Mouse (Mus musculus): ENCODE data around the gene Zfp260.
"Not testable (repeated sequence)": the region's sequence is repeated elsewhere in the genome, so short reads cannot be mapped to it uniquely, and the experiment has no call there.

Gene Zfp260

DNA sequence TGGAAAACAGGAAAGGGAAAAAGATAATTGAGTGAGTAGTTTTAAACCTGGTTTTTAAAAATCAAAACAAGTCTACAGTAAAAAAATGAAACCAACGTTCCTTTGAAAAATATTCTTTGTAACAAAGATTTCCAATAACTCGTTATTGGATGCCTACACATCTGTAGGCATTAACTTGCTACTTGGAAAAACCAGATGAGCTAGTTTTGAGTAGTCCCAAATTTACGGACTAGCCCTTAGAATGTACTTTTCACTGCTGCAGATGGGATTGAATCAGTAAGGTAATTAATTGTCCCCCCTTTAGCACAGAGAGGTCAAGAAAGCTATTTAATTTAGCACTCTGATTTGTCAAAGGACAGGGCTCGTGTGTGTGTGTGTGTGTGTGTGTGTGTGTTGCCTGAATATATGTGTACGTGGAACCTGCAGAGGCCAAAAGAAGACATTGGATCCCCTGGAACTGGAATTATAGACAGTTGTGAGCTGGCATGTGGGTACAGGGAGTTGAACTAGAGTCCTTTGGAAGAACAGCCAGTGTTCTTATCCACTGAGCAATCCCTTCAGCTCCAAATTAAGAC, 1.1 kb downstream of the Zfp260 start:
- H3K27me3 ChIP-seq (ENCODE audit: insufficient read depth, low read length) = no peaks in the 10 kb centered on the region
- peak overlapping the region; percentile 89 for H3K4me3 ChIP-seq (replicated peaks; ENCODE audit: low read length)
- H3K9me3 ChIP-seq (ENCODE audit: low read length) = no peaks in the 10 kb centered on the region
- H3K4me1 ChIP-seq (replicated peaks; ENCODE audit: low read depth, low read length) = peaks cover 68% of the 10 kb centered on the region
- TF ChIP-seq POU5F1 (IDR thresholded peaks at IDR 0.05; ENCODE audit: borderline replicate concordance, low read length) = no peak
- no peak for TF ChIP-seq NANOG (IDR thresholded peaks at IDR 0.05; ENCODE audit: borderline replicate concordance, low read length)
- no peak for TF ChIP-seq CTCF (conservative IDR thresholded peaks at IDR 0.05; ENCODE audit: low read length)
- H3K36me3 ChIP-seq (ENCODE audit: insufficient read depth, low read length) = peaks cover 9% of the 10 kb centered on the region; the same call in 1 of the 2 replicates

DNA sequence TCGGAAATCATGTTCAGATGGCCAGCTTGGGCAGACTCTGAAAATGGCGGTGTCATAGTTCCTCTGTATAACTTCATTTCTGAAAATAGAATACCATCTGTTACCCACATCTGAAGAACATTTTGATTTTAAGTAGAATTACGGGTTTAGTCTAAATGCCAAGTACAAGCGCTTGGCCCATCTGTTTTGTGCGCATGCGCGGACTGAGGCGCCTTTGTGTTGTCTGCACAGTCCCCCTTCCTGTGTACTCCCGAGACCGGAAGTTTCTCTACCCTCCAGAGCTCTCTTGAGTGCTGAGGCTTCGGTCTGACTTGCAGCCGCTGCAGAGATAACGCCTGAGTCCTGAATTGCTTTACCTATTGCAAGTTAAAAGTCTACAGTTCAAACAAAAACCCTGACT, 4.7 kb downstream of the Zfp260 start:
- no peaks in the 10 kb centered on the region for H3K27me3 ChIP-seq (ENCODE audit: insufficient read depth, low read length)
- TF ChIP-seq POU5F1 (IDR thresholded peaks at IDR 0.05; ENCODE audit: borderline replicate concordance, low read length) (no peak), CTCF (conservative IDR thresholded peaks at IDR 0.05; ENCODE audit: low read length) (no peak), NANOG (IDR thresholded peaks at IDR 0.05; ENCODE audit: borderline replicate concordance, low read length) (no peak)

DNA sequence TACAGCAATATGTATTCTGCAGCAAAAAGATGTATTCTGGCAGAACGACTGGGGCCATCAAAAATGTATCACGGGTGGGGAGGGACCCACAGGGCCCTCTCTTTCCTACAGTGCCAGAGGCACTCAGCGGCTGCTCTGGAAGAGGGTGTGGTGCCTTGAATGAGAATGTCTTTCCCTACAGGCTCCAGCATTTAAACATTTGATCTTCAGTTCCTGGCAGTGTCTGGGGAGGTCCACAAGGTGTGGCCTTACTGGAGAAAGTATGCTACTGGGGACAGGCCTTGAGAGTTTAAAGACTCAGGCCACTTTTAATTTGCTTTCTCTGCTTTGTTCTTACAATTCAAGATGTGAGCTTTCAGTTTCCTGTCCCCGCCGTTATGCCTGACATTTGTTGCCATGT, 21.5 kb downstream of the Zfp260 start:
- no peaks in the 10 kb centered on the region for H3K27me3 ChIP-seq (ENCODE audit: insufficient read depth, low read length)
- no peak for TF ChIP-seq POU5F1 (IDR thresholded peaks at IDR 0.05; ENCODE audit: borderline replicate concordance, low read length)
- no peak for TF ChIP-seq CTCF (conservative IDR thresholded peaks at IDR 0.05; ENCODE audit: low read length)
- no peak for TF ChIP-seq NANOG (IDR thresholded peaks at IDR 0.05; ENCODE audit: borderline replicate concordance, low read length)
- H3K9me3 ChIP-seq (ENCODE audit: low read length) = peaks cover 53% of the 10 kb centered on the region
- no peaks in the 10 kb centered on the region for H3K36me3 ChIP-seq (ENCODE audit: insufficient read depth, low read length)
- peaks cover 6% of the 10 kb centered on the region for H3K4me1 ChIP-seq (replicated peaks; ENCODE audit: low read depth, low read length)
- H3K4me3 ChIP-seq (replicated peaks; ENCODE audit: low read length) = no peak overlapping the region

More for the DNA sequence above, 4.7 kb downstream of the Zfp260 start:
- Histone ChIP-seq H3K4me3 (replicated peaks; ENCODE audit: low read length) (peak overlapping the region; percentile 57), H3K4me1 (replicated peaks; ENCODE audit: low read depth, low read length) (peaks cover 41% of the 10 kb centered on the region), H3K36me3 (ENCODE audit: insufficient read depth, low read length) (peaks cover 36% of the 10 kb centered on the region), H3K9me3 (ENCODE audit: low read length) (no peaks in the 10 kb centered on the region)

DNA sequence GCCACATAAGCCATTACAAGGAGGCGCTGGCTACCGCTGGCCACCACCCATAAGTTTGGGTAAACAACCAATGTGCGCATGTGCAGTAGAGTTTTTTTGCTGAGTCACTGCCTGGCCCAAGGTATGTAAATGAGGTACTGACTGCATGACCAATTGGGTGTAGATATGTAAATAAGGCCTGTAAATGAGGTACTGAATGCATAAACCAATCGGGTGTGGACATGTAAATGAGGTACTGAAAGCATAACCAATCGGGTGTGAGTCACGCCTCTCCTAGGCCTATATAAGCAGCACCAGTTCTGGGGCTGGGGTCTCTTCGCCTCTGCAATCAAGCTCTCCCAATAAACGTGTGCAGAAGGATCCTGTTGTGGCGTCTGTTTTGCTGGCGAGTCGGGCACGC, 23.4 kb downstream of the Zfp260 start:
- not testable (repeated sequence) for H3K27me3 ChIP-seq (ENCODE audit: insufficient read depth, low read length); H3K36me3 ChIP-seq (ENCODE audit: insufficient read depth, low read length); H3K4me3 ChIP-seq (replicated peaks; ENCODE audit: low read length)
- Histone ChIP-seq H3K9me3 (ENCODE audit: low read length) (peaks cover 53% of the 10 kb centered on the region), H3K4me1 (replicated peaks; ENCODE audit: low read depth, low read length) (peaks cover 16% of the 10 kb centered on the region)

DNA sequence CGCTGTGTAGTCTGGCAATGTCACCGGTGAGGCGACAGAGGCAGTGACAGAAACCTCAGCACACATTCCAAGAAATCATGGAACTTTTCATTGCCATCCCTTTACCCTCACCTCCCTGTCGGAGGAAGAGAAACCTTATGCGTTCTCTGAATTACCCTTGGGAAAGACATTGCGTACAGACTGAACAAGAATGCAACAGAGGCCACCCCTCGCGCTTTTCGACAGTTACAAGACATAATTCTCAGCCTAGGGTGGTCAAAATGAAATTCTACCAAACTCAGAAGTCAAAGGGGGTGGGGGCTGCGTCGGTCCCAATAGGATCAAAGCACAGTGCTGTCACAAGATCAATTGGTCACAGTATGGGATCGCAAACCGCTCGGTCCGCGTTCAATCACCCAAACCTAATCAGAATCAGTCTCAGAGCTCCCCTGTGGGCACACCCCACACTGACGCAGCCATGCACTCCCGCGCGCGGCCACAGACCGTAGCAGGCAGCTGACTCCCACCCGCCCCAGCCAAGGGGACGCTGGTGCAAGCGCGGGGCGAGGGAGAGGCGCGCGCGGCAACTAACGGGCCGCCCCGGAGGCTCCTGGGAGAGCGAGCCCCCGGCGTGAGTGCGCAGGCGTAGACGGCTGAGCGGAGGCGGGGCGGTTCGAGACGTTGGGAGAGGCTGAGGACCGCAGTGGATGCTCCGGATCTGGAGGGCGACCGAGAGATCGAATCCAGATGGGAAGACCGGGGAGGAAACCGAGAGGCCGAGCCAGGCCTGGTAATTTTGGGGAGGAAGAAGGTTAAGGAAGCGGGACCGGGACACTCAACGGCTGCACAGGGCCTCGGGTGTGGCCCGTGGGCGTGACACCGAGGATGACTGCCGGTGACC, 27.0 kb downstream of the Zfp260 start, which contains the start of gene Zfp382:
TSS of gene Zfp382 (plus strand) at position 635 of the 880 bp plus-strand sequence.
- Histone ChIP-seq H3K4me3 (replicated peaks; ENCODE audit: low read length) (peak within 1 kb of the TSS; percentile 91), H3K4me1 (replicated peaks; ENCODE audit: low read depth, low read length) (peaks cover 32% of the 10 kb centered on the region), H3K36me3 (ENCODE audit: insufficient read depth, low read length) (no peaks in the 10 kb centered on the region), H3K9me3 (ENCODE audit: low read length) (peaks cover 23% of the 10 kb centered on the region), H3K27me3 (ENCODE audit: insufficient read depth, low read length) (no peaks in the 10 kb centered on the region)
- TF ChIP-seq NANOG (IDR thresholded peaks at IDR 0.05; ENCODE audit: borderline replicate concordance, low read length) (no peak), POU5F1 (IDR thresholded peaks at IDR 0.05; ENCODE audit: borderline replicate concordance, low read length) (no peak), CTCF (conservative IDR thresholded peaks at IDR 0.05; ENCODE audit: low read length) (no peak)

DNA sequence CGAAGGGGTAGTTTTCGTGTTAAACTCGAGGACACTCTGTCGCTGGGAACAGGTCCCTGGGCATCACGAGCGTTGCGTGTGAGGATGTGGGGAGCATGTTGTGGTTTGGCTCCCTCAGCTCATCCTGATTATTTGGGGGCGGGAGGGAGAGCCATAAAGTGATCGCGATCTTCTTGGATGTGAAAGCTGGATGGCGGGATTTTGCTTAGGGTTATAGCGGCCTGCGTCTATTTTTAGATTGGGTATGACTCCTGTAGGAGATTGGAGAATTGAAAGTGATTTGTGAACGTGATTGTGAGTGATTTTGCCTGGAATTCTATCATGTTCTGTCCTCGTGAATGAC, 27.6 kb downstream of the Zfp260 start:
- H3K4me1 ChIP-seq (replicated peaks; ENCODE audit: low read depth, low read length) = peaks cover 37% of the 10 kb centered on the region
- H3K9me3 ChIP-seq (ENCODE audit: low read length) = peaks cover 18% of the 10 kb centered on the region
- no peak for TF ChIP-seq CTCF (conservative IDR thresholded peaks at IDR 0.05; ENCODE audit: low read length)
- no peak for TF ChIP-seq POU5F1 (IDR thresholded peaks at IDR 0.05; ENCODE audit: borderline replicate concordance, low read length)
- TF ChIP-seq NANOG (IDR thresholded peaks at IDR 0.05; ENCODE audit: borderline replicate concordance, low read length) = no peak
- peak overlapping the region; percentile 91 for H3K4me3 ChIP-seq (replicated peaks; ENCODE audit: low read length)
- H3K27me3 ChIP-seq (ENCODE audit: insufficient read depth, low read length) = no peaks in the 10 kb centered on the region
- H3K36me3 ChIP-seq (ENCODE audit: insufficient read depth, low read length) = 0 out of 2 replicates have a peak, but pooled peaks cover 2% of the 10 kb centered on the region

DNA sequence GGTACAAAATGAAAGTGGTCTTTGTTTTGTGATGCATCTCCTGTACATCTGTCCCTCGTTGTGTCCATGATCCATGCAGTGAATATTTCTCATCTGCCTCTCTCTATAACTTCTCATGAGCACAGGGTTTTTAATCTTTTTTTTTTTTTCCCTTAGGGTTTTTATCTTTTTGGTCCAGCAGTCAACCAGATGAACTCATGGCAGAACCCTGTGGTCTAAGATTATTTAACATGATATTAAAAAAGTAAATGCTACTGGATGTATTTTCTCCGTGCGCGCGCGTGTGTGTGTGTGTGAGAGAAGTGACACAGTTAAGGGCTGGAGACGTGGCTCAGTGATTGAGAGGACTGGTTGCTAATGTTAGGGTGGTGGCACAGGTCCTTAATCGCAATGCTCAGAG, 35.3 kb downstream of the Zfp260 start:
- H3K4me3 ChIP-seq (replicated peaks; ENCODE audit: low read length) = no peak overlapping the region
- H3K4me1 ChIP-seq (replicated peaks; ENCODE audit: low read depth, low read length) = peaks cover 43% of the 10 kb centered on the region
- no peaks in the 10 kb centered on the region for H3K27me3 ChIP-seq (ENCODE audit: insufficient read depth, low read length)
- peaks cover 58% of the 10 kb centered on the region for H3K36me3 ChIP-seq (ENCODE audit: insufficient read depth, low read length)
- H3K9me3 ChIP-seq (ENCODE audit: low read length) = no peaks in the 10 kb centered on the region
- TF ChIP-seq CTCF (conservative IDR thresholded peaks at IDR 0.05; ENCODE audit: low read length) (no peak), NANOG (IDR thresholded peaks at IDR 0.05; ENCODE audit: borderline replicate concordance, low read length) (no peak)

DNA sequence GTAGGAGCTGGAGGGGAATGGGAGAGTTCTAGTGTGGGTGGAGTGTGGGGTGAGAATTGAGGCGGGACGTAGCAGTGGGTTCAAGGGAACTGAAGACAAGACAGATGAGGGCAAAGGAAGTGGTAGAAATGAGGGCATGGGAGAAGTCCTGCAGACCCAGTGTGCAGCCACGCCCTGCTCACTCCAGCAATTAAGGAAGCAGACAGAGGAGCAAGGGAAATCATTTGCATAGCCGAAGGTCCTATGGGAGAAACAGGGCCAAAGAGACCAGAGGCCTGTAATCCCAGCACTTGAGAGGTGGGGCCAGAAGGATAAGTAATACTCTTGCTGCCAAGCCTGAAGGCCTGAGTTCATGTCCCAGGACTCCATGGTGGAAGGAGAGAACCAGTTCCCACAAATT, 37.8 kb downstream of the Zfp260 start:
- Histone ChIP-seq H3K4me3 (replicated peaks; ENCODE audit: low read length) (no peak overlapping the region), H3K36me3 (ENCODE audit: insufficient read depth, low read length) (peaks cover 67% of the 10 kb centered on the region), H3K27me3 (ENCODE audit: insufficient read depth, low read length) (no peaks in the 10 kb centered on the region), H3K9me3 (ENCODE audit: low read length) (no peaks in the 10 kb centered on the region), H3K4me1 (replicated peaks; ENCODE audit: low read depth, low read length) (peaks cover 21% of the 10 kb centered on the region)
- TF ChIP-seq NANOG (IDR thresholded peaks at IDR 0.05; ENCODE audit: borderline replicate concordance, low read length) (no peak), CTCF (conservative IDR thresholded peaks at IDR 0.05; ENCODE audit: low read length) (no peak), POU5F1 (IDR thresholded peaks at IDR 0.05; ENCODE audit: borderline replicate concordance, low read length) (no peak)

Data from E14TG2a.4 (cell line).